Mouse (Mus musculus): Measurements from ENCODE around the gene Abcc6.

The Abcc6 gene

DNA sequence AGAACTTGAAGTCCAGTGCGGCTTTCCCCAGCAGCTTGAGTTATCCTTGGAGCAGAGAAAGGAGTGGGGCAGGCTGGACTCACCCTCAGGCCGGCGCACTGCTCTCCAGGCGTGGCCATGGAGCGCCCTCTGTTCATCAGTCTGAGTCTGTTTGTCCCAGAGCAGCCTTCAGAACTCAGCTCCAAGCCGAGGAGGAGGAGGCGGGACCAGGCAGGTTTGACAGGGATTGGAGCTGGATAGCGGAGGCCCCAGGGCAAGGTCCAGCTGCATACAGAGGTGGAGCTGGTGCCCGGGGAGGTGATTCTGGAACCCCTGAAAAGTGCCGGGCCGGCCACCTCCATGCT lies at the start of gene Abcc6:
Gene Abcc6 (minus strand): TSS at position 158 of the 344 bp plus-strand sequence.
- DNase-seq (ENCODE audit: low read depth in 2 of 2, low spot score in 2 of 2): no peak

DNA sequence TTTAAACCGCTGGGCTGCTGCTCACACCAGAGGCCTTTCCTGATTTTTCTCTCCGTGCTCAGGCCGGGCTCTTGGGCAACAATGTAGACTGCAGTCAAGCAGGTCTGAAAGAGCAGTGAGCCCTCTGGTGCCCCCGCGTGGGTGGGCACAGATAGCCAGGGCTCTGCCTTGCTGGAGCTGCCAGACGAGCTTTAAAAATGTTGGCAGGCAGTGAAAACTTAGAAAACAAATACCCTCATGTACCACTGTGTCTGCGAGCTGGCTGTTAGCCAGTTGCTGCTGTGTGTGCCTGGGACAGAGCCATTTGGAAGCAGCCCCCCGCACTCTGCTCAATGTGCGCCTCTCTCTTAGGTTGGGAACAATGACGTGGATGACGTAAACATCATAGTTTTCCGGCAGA lies 47.6 kb upstream of the Abcc6 start:
- no peak for DNase-seq (ENCODE audit: low read depth in 2 of 2, low spot score in 2 of 2)

DNA sequence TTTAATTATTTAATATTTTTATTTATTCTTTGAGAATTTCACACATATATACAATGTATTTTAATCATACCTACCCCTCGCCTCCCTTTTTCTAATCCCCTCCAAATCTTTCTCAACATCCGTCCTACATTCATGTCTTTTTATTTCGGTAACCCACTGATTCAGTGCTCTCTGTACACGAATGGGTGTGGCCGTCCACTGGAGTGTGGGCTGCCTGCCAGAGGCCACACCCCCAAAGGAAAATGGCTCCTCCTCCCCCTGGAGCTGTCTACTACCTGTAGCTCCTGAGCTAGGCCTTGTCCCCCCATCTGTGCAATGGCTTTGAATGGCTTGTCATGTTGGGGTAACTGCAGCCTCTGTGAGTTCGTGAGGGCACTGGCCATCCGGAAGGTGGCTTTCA lies 46.7 kb upstream of the Abcc6 start:
- DNase-seq (ENCODE audit: low read depth in 2 of 2, low spot score in 2 of 2): no peak

DNA sequence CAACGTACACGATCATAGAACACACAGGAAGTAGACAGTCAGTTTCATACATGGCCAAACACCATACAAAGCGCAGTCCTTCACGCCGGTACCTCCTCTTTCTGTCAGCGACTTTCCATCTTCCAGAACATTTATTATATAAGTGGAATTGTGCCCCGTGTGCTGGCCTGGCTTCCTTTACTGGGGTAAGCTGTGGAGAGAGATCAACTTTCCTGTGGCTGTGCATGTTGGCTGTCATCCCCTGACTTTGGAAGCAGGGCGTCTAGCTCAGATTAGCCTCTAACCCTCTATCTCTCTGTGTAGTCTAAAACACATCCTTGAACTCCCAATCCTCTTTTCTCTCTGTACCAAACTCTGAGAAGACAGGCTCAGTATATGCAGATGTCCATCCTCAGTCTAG lies 38.7 kb upstream of the Abcc6 start:
- no peak for DNase-seq (ENCODE audit: low read depth in 2 of 2, low spot score in 2 of 2)

GRCm38 (mm10) chr7:46063296-46063695 lies 33.2 kb upstream of the Abcc6 start:
- no peak for DNase-seq (ENCODE audit: low read depth in 2 of 2, low spot score in 2 of 2)

DNA sequence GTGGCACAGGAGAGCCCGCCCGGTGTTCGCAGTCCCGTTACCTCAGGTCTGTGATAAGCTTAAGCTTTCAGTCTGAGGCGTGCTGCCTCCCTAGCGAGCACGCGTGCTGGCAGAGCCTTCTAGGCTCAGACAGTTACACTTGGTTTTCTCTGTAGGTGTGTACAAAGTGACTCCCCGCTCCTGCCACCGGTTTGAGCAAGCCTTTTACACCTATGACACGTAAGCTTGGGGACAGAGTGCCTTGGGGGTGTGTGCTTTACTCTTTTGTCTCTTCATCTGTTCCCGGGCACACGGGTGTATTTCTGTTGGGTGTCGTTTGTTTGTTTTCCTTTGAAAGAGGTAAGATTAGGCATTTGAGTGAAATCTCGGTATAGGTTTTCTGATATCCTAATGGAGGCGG lies 31.5 kb upstream of the Abcc6 start:
- DNase-seq (ENCODE audit: low read depth in 2 of 2, low spot score in 2 of 2): no peak

DNA sequence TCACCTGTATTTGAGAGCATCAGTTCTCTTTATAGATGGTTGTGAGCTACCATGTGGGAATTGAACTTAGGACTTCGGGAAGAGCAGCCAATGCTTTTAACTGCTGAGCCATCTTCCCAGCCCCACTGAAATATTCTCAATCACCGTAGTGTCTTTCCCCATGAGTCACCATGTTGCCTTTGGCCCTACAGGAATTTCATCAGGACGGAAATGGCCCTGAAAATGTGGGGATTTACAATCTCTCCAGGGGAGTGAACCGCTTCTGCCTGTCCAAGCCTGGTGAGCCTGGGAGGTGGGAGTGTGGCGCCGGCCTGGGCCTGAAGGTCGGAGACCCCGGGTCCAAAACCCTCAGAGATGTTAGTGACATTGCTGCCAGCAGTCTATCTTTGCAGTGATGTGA lies 30.6 kb upstream of the Abcc6 start:
- no peak for DNase-seq (ENCODE audit: low read depth in 2 of 2, low spot score in 2 of 2)

DNA sequence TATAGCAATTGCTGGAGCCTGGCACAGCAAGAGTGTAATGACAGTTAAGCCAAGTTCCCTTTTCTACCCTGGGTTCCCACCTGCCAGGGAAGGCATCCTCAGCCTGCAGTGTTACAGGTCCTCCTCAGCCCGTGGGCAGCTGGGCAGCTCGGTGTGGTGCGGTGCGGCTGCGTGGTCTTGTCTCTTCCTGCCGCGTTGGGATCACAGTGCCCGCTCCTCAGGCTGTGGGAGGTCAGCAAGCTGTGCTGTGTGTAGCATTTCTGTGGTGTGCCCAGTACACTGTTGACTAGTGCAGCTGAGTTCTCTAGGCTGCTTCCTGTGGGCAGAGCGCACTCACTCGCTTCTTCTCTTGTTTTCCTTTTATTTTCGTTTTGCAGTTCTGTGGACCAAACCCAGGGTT lies 28.8 kb upstream of the Abcc6 start:
- peak; percentile 3 to 12 for DNase-seq (ENCODE audit: low read depth in 2 of 2, low spot score in 2 of 2)

DNA sequence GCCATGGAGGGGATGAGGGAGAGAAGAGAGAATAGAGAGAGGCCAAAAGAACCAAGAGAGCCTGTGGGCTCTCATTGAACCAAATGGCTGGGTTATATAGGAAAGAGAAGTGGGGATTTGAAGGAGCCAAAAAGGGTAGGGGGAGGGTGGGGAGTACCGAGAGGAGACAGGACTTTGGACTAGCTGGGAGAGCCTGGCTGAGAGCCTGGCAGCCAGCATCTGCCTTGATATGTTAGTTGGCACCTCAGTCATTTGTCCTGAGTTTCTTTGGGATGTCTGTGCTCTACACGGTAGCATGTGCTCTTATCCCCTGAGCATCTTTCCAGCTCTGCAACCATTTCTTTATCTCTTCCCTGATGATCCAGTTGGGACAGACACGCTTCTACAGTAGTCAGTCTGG lies 23.5 kb upstream of the Abcc6 start:
- no peak for DNase-seq (ENCODE audit: low read depth in 2 of 2, low spot score in 2 of 2)

- DNase-seq (ENCODE audit: low read depth in 2 of 2, low spot score in 2 of 2): no peak
These were observed 22.2 kb upstream of the Abcc6 start for GRCm38 (mm10) chr7:46052161-46052821.

- DNase-seq (ENCODE audit: low read depth in 2 of 2, low spot score in 2 of 2): no peak
These were observed 19.9 kb upstream of the Abcc6 start for GRCm38 (mm10) chr7:46049981-46050380.

GRCm38 (mm10) chr7:46047873-46048562 lies 17.9 kb upstream of the Abcc6 start:
- DNase-seq (ENCODE audit: low read depth in 2 of 2, low spot score in 2 of 2): no peak

GRCm38 (mm10) chr7:46045882-46046281 lies 15.8 kb upstream of the Abcc6 start:
- DNase-seq (ENCODE audit: low read depth in 2 of 2, low spot score in 2 of 2): no peak

GRCm38 (mm10) chr7:46044106-46044505 lies 14.0 kb upstream of the Abcc6 start:
- no peak for DNase-seq (ENCODE audit: low read depth in 2 of 2, low spot score in 2 of 2)

- DNase-seq (ENCODE audit: low read depth in 2 of 2, low spot score in 2 of 2): no peak
These were observed 9.8 kb upstream of the Abcc6 start for GRCm38 (mm10) chr7:46039873-46040272.

GRCm38 (mm10) chr7:46037433-46037832 lies 7.3 kb upstream of the Abcc6 start:
- DNase-seq (ENCODE audit: low read depth in 2 of 2, low spot score in 2 of 2): no peak

- DNase-seq (ENCODE audit: low read depth in 2 of 2, low spot score in 2 of 2): no peak
These were observed 5.4 kb upstream of the Abcc6 start for GRCm38 (mm10) chr7:46035468-46035867.

- DNase-seq (ENCODE audit: low read depth in 2 of 2, low spot score in 2 of 2): no peak
These were observed 4.9 kb upstream of the Abcc6 start for GRCm38 (mm10) chr7:46034991-46035390.

GRCm38 (mm10) chr7:46033870-46034337 lies 3.8 kb upstream of the Abcc6 start:
- DNase-seq (ENCODE audit: low read depth in 2 of 2, low spot score in 2 of 2): no peak

GRCm38 (mm10) chr7:46033109-46033869 lies 3.2 kb upstream of the Abcc6 start, which contains the start of gene Nomo1:
Gene Nomo1 (plus strand): TSS chr7:46033698.
- DNase-seq (ENCODE audit: low read depth in 2 of 2, low spot score in 2 of 2): peak; percentile 99 to 100

GRCm38 (mm10) chr7:46031075-46031474 lies 973 bp upstream of the Abcc6 start:
- no peak for DNase-seq (ENCODE audit: low read depth in 2 of 2, low spot score in 2 of 2)

Measured in CD8-positive naive resting alpha-beta T cell, adult 2 months (primary cell).